Mouse (Mus musculus) mouse trophoblast stem cell (cell line): Measurements from ENCODE around the gene Amd1.
"Not testable (repeated sequence)": the region's sequence is repeated elsewhere in the genome, so short reads cannot be mapped to it uniquely, and the experiment has no call there.

Source experiments
- in situ Hi-C, 2 experiments: fragments of 300-500 bp; cut with MseI, MboI; formaldehyde crosslinking; loops; 2 replicates in 1 of 2; 3 replicates in 1 of 2; pipeline ENCODE4 v1.15.1; 2025

Gene Amd1

DNA sequence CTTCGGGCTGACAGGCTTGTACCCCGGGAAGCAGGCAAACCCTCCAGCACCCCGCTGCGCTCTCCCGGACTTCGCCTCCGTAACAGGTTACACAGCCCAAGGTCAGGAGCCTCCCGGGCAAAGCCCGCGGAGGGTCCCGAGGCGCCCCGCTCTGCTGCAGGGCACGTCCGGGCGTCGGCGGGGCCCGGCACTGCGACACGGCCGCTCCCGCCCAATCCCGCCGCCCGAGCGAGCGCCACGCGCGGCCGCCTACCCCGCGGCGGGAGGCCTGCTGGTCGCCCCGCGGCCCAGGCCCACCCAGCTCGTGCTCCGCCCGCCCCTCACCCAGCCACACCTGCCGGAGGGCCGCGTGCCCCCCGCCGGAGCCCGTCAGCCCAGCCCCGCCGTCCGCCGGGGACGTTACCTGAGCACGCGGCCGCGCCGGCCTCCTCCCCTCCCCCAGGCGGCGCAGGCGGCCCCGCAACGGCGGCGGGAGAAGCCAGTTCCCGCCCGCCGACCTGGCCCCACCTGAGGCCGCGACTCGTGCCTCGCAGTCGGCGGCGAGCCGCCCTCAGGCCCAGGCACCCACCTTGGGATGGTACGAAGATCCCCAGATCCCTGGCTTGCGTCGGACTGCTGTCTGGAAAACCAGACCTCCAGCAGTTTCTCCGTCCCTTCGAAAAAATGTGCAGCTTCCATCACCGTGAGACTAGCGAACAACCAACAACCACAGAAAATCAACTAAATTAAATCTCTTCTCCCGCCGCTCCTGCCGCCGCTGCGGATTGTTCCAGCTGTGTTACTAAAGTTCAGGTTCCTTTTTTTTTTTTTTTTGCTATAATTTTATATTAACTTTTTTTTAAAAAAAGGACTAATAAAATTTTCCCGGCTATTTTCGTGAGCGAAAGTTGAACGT, 558 bp downstream of the Amd1 start:
- in situ Hi-C loops, result not testable (repeated sequence)

DNA sequence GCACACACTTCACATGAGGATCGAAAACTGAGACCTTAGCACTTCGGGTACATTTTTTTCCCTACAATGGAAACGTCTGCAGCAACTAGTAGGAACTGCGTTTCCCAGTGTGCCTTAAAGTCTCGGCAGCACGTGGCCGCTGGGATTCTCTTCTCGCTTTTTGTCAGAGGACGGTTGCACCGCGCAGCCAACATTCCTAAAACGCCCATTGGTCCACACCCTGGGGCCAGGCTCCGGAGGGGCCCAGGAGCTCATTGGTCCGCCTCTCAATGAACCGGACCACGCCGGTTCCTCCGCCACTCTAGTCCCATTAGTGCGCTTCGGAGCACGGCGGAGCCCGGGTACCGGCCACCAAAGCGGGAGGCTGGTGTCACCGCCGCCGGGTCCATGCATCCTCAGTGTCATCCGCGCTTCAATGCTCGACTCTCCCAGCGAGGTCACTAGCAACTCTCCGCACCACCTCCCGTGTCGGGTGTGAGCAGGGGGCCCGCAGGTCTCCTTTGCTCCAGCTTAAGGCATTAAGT, 1.3 kb downstream of the Amd1 start:
- in situ Hi-C loops, result no loop called here

- in situ Hi-C loops, result no loop called here
Measured at GRCm38 (mm10) chr10:40292640-40293039, 9.3 kb downstream of the Amd1 start.

GRCm38 (mm10) chr10:40286767-40287166, 15.2 kb downstream of the Amd1 start:
- in situ Hi-C loops, result no loop called here

DNA sequence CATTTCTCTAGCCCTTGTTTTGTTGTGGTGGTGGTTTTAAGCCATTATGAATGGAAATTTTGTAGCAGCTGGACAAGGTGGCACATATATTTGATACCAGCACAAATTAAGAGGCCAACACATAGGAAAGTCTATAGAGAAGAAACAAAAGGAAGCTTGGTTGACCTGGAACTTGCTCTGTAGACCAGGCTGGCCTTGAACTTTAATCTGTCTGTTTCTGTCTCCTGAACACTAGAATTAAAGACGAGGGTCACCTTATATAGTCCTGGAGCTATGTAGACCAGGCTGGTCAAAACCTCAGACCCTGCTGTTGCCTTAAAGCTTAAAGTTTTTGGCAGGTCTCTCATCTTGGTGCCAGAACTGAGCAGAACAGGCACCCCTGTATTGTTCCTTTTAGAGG, 16.4 kb downstream of the Amd1 start:
- in situ Hi-C loops, result no loop called here

- in situ Hi-C loops, result no loop called here
Measured at GRCm38 (mm10) chr10:40284997-40285396, 17.0 kb downstream of the Amd1 start.

GRCm38 (mm10) chr10:40284179-40284831, 17.7 kb downstream of the Amd1 start:
- in situ Hi-C loops, result no loop called here

DNA sequence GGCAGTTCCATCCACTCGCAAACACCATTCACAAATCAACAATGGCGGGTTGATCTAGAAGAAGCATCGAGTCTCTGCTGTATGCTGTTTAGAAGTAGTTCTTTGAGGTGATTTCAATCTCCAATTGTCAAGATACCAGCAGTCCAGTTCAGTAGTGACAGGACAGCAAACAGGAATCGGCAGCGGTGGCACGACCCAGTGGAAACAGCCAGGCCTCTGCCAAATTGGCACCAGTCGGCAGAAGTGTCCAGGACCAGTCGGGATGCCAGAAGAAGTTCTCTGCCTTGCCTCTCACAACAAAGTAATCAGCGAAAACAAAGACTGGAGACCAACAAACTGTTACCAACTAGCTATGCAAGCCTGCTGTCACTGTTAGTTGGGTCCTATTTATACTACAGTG, 18.4 kb downstream of the Amd1 start:
- in situ Hi-C loops, result no loop called here

- in situ Hi-C loops, result no loop called here
Measured at GRCm38 (mm10) chr10:40281565-40281964, 20.4 kb downstream of the Amd1 start.

- in situ Hi-C loops, result no loop called here
Measured at GRCm38 (mm10) chr10:40278317-40278716, 23.7 kb downstream of the Amd1 start.

DNA sequence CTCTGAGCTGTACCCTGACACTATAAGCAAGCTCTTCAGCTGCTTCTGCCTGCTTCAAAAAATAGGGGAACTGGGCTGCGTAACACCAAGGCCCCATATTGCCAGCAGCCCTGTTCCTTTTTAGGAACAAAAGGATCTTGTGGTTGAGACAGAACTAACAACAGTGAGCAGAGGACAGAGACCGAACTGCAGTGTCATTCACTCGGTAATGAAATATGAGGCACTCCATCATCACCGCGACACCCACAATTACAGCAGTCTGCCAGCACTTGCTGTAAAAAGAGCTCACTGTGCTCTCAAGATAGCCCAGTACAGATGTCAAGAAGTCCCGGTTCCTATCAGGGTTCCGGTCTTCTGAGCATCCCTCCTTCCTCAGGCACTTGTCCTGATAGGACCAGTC, 26.0 kb downstream of the Amd1 start:
- in situ Hi-C loops, result no loop called here

GRCm38 (mm10) chr10:40273938-40274337, 28.0 kb downstream of the Amd1 start:
- in situ Hi-C loops, result no loop called here

- in situ Hi-C loops, result no loop called here
Measured at GRCm38 (mm10) chr10:40271216-40271615, 30.8 kb downstream of the Amd1 start.

- in situ Hi-C loops, result loop anchor here in 1 of 2 experiments (10.0 kb wide), 1 partner anchor 260 kb away; no protein-coding TSS in a partner anchor
Measured at GRCm38 (mm10) chr10:40264920-40265319, 37.1 kb downstream of the Amd1 start.

- in situ Hi-C loops, result loop anchor here in 1 of 2 experiments (10.0 kb wide), 1 partner anchor 261 kb away; no protein-coding TSS in a partner anchor
Measured at GRCm38 (mm10) chr10:40263691-40264090, 38.3 kb downstream of the Amd1 start.

- in situ Hi-C loops, result loop anchor here in 1 of 2 experiments (10.0 kb wide), 1 partner anchor 263 kb away; no protein-coding TSS in a partner anchor
Measured at GRCm38 (mm10) chr10:40262200-40262599, 39.8 kb downstream of the Amd1 start.

GRCm38 (mm10) chr10:40260305-40260704, 41.7 kb downstream of the Amd1 start:
- in situ Hi-C loops, result loop anchor here in 1 of 2 experiments (10.0 kb wide), 1 partner anchor 264 kb away; no protein-coding TSS in a partner anchor

DNA sequence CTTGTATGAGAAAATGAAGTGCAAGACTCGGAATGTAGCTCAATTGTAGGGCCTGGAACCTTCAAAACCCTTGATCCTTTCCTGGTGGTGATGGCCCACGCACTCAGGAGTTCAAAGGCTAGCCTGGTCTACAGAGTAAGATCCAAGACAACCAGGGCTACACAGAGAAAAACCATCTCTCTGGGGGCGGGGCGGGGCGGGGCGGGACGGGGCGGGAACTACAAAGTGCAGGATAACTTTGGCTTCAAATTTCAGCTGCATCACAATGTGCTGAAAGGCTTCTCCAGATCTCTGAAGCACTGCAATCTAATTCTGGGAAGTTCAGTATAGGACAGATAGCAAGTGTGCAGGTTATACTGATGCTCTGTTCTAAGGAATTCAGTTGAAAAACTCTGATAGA, 42.4 kb downstream of the Amd1 start:
- in situ Hi-C loops, result loop anchor here in 1 of 2 experiments (5.0 kb wide), 1 partner anchor 263 kb away; no protein-coding TSS in a partner anchor

GRCm38 (mm10) chr10:40258976-40259375, 43.0 kb downstream of the Amd1 start:
- in situ Hi-C loops, result loop anchor here in 1 of 2 experiments (5.0 kb wide), 1 partner anchor 263 kb away; no protein-coding TSS in a partner anchor

DNA sequence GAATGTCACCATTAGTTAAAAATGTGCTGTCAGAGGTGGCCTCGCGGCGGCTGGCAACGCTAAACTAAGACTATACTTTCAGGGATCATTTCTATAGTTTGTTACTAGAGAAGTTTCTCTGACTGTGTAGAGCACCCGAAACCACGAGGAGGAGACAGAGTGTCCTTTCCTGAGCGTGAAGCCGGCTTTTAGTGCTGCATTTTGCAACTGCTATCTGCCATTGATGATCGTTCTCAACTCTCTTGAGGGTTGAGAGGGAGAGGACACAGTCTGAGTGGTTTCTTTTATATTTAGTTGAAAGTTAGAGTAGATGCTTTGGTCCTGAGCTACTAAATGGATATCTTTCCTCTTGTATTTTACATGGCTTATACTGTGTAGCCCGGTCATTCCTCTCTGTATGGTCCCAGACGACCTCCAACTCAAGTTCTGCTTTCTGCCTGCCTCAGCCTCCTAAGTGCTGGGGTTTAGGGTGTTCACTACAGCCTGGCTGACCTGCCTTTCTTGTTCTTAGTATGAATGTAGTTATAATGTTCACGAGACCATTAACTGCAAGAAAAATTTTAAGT, 43.5 kb downstream of the Amd1 start:
- in situ Hi-C loops, result loop anchor here in 1 of 2 experiments (5.0 kb wide), 1 partner anchor 264 kb away; no protein-coding TSS in a partner anchor

GRCm38 (mm10) chr10:40257414-40258255, 44.4 kb downstream of the Amd1 start, which contains the start of gene Gtf3c6:
Gene Gtf3c6 (minus strand): TSS chr10:40258108.
- in situ Hi-C loops, result loop anchor here in 1 of 2 experiments (5.0 kb wide), 1 partner anchor 265 kb away; no protein-coding TSS in a partner anchor
